Mouse (Mus musculus): ENCODE measurements around the gene Sult2b1. TPM values are rescaled to one million over a fixed set of nuclear protein-coding genes. Genes with fewer than 3 reads are reported as not detected.

The Sult2b1 gene
- total RNA-seq, 2 experiments from 2014 or later, result not detected

GRCm38 (mm10) chr7:45710477-45711191, 73.8 kb downstream of the Sult2b1 start:
- no peak for DNase-seq

GRCm38 (mm10) chr7:45709677-45710355, 74.7 kb downstream of the Sult2b1 start:
- no peak for DNase-seq

GRCm38 (mm10) chr7:45709036-45709435, 75.4 kb downstream of the Sult2b1 start:
- DNase-seq, result peak; percentile 17

- DNase-seq, result peak; percentile 40
Observed at GRCm38 (mm10) chr7:45708221-45708761, 76.2 kb downstream of the Sult2b1 start.

- peak; percentile 97 for DNase-seq
Observed at GRCm38 (mm10) chr7:45707375-45707967, 77.0 kb downstream of the Sult2b1 start.

GRCm38 (mm10) chr7:45706721-45707241, 77.7 kb downstream of the Sult2b1 start:
- DNase-seq, result peak; percentile 93

- DNase-seq, result peak; percentile 84
Observed at GRCm38 (mm10) chr7:45705873-45706281, 78.6 kb downstream of the Sult2b1 start.

GRCm38 (mm10) chr7:45705443-45705864, 79.0 kb downstream of the Sult2b1 start:
- DNase-seq, result peak; percentile 47

- DNase-seq, result peak; percentile 99
Observed at GRCm38 (mm10) chr7:45704730-45705442, 79.6 kb downstream of the Sult2b1 start, which contains the start of gene Dbp. Dbp (plus strand) TSS chr7:45705088.

- DNase-seq, result peak; percentile 67
Observed at GRCm38 (mm10) chr7:45704046-45704559, 80.4 kb downstream of the Sult2b1 start.

- no peak for DNase-seq
Observed at GRCm38 (mm10) chr7:45703521-45704033, 80.9 kb downstream of the Sult2b1 start.

- no peak for DNase-seq
Observed at GRCm38 (mm10) chr7:45702809-45703520, 81.5 kb downstream of the Sult2b1 start.

GRCm38 (mm10) chr7:45702316-45702715, 82.2 kb downstream of the Sult2b1 start:
- DNase-seq, result no peak

GRCm38 (mm10) chr7:45701607-45702006, 82.9 kb downstream of the Sult2b1 start:
- no peak for DNase-seq

GRCm38 (mm10) chr7:45701072-45701471, 83.4 kb downstream of the Sult2b1 start:
- DNase-seq, result peak; percentile 57

- DNase-seq, result peak; percentile 79
Observed at GRCm38 (mm10) chr7:45700301-45701015, 84.0 kb downstream of the Sult2b1 start.

- DNase-seq, result peak; percentile 33
Observed at GRCm38 (mm10) chr7:45699523-45700141, 84.8 kb downstream of the Sult2b1 start, which contains the start of gene Car11. Car11 (plus strand) TSS chr7:45699843.

GRCm38 (mm10) chr7:45697894-45698293, 86.6 kb downstream of the Sult2b1 start:
- no peak for DNase-seq

- DNase-seq, result no peak
Observed at GRCm38 (mm10) chr7:45695098-45695497, 89.4 kb downstream of the Sult2b1 start.
